Mouse (Mus musculus): Measurements from ENCODE around the gene Frat1. TPM values are rescaled to one million over a fixed set of nuclear protein-coding genes. Genes with fewer than 3 reads are reported as not detected.

The Frat1 gene
- total RNA-seq (2023): 74.5 TPM

GRCm38 (mm10) chr19:41829381-41830105 is at the start of gene Frat1:
Gene Frat1 (plus strand): TSS chr19:41829970.

DNA sequence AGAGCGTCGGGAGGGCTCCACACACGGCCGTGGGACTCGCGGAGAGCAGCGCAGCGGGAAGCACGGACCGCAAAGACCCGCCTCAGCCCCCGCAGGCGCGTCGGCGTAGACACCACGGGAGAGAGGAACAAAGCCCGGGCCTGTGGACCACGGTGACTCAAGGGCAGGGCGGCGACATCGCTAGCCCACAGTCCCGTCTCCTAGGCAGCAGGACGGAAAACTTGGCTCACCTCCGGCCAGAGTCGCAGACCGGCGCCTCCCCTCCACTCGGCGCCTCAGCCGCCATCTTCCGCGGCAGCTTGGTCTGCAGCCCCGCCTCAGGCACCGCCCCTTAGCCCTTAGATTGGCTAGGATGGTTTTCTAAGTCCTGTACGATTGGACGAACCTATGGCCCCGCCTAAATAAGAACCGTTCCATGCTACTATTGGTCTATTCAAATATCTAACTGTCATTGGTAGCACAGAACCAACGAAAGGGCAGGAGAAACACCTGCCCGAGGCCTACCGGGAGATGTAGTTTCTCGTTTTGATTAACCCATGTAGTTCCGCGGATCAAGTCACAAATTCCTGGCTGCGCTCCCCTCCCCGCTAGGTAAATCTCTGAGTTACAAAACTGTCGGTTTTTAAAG is 27.9 kb upstream of the Frat1 start, which contains the start of gene Arhgap19:
TSS of gene Arhgap19 (minus strand) at position 306 of the 628 bp plus-strand sequence.

DNA sequence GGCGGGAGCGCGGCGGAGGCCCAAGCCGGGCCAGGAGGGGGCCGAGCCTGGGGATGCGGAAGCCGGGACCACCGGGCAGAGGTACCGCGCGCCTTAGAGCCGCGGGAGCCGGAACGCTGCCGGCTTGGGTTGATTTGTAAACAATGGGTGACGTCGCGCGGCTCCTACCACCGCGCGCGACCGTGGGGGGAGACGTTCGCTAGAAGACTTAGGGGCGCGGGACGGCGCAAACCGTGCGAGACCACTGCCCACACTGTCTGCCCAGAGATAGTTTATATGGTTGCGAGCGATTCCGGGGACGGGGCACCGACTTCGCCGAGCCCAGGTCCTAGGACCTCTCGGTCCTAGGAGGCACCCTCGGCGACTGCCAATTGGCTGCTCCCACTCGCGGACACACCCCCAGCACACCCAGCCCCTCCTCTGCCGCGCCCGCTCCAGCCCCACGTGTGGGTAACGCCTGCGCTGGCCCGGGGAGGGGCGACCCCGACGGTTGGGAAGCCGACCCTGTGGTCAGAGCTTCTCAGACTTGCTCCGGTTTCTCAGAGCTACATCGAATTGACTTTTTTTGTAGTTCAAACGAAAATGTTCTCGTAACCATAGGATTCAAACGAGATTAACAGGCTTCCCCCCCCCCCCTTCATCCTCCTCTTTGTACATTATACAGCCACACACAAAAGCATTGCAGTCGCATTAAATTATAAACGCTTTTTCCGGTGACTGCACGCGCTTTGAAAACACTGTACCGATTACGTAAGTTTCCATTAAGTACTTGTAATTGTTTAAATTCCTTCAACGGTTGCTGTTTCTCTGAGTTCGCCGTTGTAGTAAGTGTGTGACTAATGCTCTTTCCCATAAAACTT is 18.5 kb downstream of the Frat1 start, which contains the start of gene Frat2:
TSS of gene Frat2 (minus strand) at position 141 of the 860 bp plus-strand sequence.

Other genes starting within 250 kb of the Frat1 start
- 39.5 TPM for gene Gm340, start 247.6 kb upstream of the Frat1 start, total RNA-seq (2023)
- gene Slit1, start 86.3 kb upstream of the Frat1 start, total RNA-seq (2023): not detected
- 1.7 TPM for gene Arhgap19, start 27.9 kb upstream of the Frat1 start, total RNA-seq (2023)
- gene Frat2, start 18.2 kb downstream of the Frat1 start, total RNA-seq (2023): 157 TPM
- gene Rrp12, start 66.2 kb downstream of the Frat1 start, total RNA-seq (2023): 36.7 TPM
- gene Pgam1, start 82.0 kb downstream of the Frat1 start, total RNA-seq (2023): 40.7 TPM
- gene Exosc1, start 103.5 kb downstream of the Frat1 start, total RNA-seq (2023): 37.9 TPM
- 23.9 TPM for gene Zdhhc16, start 103.5 kb downstream of the Frat1 start, total RNA-seq (2023)
- 106 TPM for gene Mms19, start 151.2 kb downstream of the Frat1 start, total RNA-seq (2023)
- gene Ubtd1, start 151.8 kb downstream of the Frat1 start, total RNA-seq (2023): 6.7 TPM
- gene Ankrd2, start 206.0 kb downstream of the Frat1 start, total RNA-seq (2023): not detected
- gene Hoga1, start 215.6 kb downstream of the Frat1 start, total RNA-seq (2023): not detected
- not detected for gene 4933411K16Rik, start 222.3 kb downstream of the Frat1 start, total RNA-seq (2023)

Data from CD4-positive naive resting alpha-beta T cell, adult 76 days (primary cell).